Mouse (Mus musculus) cerebellum, adult 2 months (tissue): ENCODE results near the gene Cped1.

Experiments
- CTCF ChIP-seq: fragments of 200-500 bp; IDR thresholded peaks from 2 replicates; pipeline ENCODE4 v1.5.1; 2011; ENCODE audit warnings: low read depth, mild to moderate bottlenecking, control low read depth, low read length, moderate library complexity, borderline replicate concordance; ENCODE audit not compliant: insufficient read depth
- POLR2A ChIP-seq: fragments of 200-500 bp; IDR thresholded peaks from 2 replicates; pipeline ENCODE4 v1.6.1; 2011; ENCODE audit warnings: low read length, control low read depth, borderline replicate concordance; ENCODE audit not compliant: insufficient read depth

DNA sequence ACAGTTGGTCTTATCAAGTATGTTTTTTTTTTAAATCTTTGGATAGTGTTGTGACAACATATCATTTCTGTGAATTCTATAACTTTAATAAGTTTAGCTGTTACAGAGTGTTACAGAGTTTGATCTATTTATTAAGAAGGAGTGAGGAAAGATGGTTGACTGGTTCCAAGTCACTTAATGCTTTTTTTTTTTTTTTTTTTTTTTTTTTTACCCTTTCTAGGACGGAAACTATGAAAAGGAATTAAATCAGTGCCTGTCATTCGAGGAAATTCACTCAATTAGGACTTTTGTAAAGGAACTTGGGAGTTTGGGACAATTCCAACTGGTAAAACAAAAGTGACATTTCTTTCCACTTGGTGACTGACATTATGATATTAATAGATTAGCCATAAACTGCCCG, 137.6 kb downstream of the Cped1 start:
- TF ChIP-seq CTCF (no peak), POLR2A (no peak)
